Mouse (Mus musculus): ENCODE results near the gene Bicra.

DNA sequence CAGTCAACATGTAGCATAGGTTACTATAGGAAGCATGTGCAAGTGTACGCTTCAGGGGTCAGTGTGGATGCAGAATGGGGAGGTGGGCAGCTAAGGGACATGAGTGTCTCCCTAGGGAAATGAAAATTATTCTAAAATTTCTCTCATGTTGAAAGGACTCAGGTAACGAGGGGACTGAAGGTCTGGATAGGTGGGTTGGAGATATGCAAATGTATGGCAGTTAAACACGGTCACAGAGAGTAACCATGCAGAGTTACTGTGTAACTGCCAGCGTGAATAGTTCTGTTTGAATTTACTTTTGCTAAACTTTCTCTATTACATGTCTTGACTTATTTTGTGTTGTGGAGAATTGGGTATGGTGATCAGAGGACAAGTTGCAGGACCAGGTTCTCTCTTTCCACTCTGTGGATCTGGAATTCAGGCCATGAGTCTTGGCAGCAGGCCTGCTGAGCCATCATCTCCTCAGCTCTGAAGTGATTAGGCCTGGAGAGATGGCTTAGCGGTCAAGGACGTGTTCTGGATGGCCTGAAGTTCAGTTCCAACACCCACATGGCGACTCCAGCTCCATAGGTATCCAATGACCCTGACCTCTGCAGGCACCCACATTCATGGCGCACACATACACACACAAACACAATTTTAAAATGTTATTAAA lies 33.1 kb downstream of the Bicra start:
- TF ChIP-seq CEBPB (IDR thresholded peaks at IDR 0.05; ENCODE audit: insufficient read depth, poor library complexity, severe bottlenecking), result no peak
- no peak for TF ChIP-seq TCF12 (IDR thresholded peaks at IDR 0.05; ENCODE audit: insufficient read depth, poor library complexity, severe bottlenecking)
- TF ChIP-seq POLR2A (IDR thresholded peaks at IDR 0.05; ENCODE audit: insufficient read length, low read depth), result no peak
- no peak for TF ChIP-seq MYOG (IDR thresholded peaks at IDR 0.05; ENCODE audit: control insufficient read depth in 1 of 3, insufficient read depth in 1 of 3, insufficient read length in 2 of 3, low read depth in 2 of 3)
- no peak for TF ChIP-seq USF1 (IDR thresholded peaks at IDR 0.05; ENCODE audit: low read depth)
- no peak for TF ChIP-seq E2F4 (IDR thresholded peaks at IDR 0.05; ENCODE audit: insufficient read depth)
- TF ChIP-seq POLR2AphosphoS2 (IDR thresholded peaks at IDR 0.05; ENCODE audit: insufficient read length, low read depth), result no peak
- no peak for TF ChIP-seq TCF3 (IDR thresholded peaks at IDR 0.05; ENCODE audit: insufficient read length, low read depth)

Data from myocyte (in vitro differentiated cells).